Mouse (Mus musculus): ENCODE measurements at regions not wholly inside any gene's neighbourhood (a gene's known extent, or its start where the extent isn't known, plus 50 kb on each side); places are given as distances from the start of the nearest gene placed in this dataset.

GRCm38 (mm10) chr7:64058282-64058872 is 95.3 kb upstream of the Trpm1 start:
- no peak for DNase-seq

- peak in 1 of 2 experiments; percentile 22 for DNase-seq
Observed at GRCm38 (mm10) chr7:64057873-64058272, 95.8 kb upstream of the Trpm1 start.

DNA sequence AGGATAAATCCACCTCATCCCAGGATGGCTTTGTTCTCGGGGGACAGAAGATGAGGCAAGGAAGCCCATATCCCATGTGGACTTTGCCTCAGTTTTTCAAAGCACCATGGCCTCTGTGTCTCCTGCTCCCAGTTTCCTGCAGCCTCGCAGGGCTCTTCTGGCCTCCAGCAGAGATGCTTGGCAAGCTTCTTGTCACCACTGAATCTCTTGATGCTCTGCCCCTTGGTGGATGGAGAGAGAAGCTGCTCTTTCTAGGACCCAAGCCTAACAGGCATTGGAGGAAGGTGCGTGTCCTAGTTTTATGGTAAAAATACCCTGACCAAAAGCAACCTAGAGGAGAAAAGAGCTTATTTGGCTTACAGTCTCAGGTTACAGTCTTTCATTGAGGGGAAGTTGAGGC is 97.1 kb upstream of the Trpm1 start:
- DNase-seq = no peak

DNA sequence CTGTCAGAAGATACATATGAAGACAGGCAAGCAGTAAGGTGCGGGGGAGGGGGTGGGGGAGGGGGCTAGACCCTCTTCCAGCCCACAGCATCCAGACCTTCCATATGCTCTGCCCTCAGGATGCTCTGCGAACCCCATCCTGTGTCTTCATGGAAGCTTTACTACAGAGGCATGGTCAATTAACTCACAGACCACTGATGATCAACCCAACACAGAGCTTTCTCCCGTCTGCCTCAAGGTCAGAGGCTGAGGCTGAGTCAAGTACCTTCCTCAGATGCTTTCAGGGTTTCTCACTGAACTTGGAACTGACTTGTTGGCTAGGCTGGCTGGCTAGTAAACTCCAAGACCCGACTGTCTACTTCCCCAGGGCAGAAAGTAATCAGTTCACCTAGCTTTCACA is 98.6 kb upstream of the Trpm1 start:
- DNase-seq = no peak

GRCm38 (mm10) chr7:64053766-64054165 is 99.9 kb upstream of the Trpm1 start:
- no peak for DNase-seq

DNA sequence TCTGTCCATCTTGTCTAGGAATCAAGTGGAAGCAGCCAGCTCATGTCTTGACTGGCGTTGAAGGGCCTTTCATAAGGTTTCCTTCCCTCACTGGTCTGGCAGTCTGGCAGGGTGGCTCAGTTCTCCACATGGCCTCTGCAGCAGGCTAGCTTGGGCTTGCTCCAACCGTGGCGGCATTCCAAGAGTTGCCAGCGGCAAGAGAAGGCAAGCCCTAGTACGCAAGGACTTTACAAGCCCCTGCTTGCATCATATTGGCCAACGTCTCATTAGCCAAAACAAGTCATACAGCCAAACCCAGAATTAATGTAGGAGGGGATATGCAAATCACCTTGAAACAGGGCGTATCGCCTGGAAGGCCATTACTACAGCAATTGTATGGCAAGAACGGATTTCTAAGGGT is 101.2 kb upstream of the Trpm1 start:
- peak; percentile 68 to 84 for DNase-seq

- DNase-seq = no peak
Observed at GRCm38 (mm10) chr7:64050826-64051401, 102.7 kb upstream of the Trpm1 start.

GRCm38 (mm10) chr7:64050246-64050645 is 103.4 kb upstream of the Trpm1 start:
- DNase-seq = peak; percentile 72 to 77

GRCm38 (mm10) chr7:64049183-64049965 is 104.3 kb upstream of the Trpm1 start:
- no peak for DNase-seq

DNA sequence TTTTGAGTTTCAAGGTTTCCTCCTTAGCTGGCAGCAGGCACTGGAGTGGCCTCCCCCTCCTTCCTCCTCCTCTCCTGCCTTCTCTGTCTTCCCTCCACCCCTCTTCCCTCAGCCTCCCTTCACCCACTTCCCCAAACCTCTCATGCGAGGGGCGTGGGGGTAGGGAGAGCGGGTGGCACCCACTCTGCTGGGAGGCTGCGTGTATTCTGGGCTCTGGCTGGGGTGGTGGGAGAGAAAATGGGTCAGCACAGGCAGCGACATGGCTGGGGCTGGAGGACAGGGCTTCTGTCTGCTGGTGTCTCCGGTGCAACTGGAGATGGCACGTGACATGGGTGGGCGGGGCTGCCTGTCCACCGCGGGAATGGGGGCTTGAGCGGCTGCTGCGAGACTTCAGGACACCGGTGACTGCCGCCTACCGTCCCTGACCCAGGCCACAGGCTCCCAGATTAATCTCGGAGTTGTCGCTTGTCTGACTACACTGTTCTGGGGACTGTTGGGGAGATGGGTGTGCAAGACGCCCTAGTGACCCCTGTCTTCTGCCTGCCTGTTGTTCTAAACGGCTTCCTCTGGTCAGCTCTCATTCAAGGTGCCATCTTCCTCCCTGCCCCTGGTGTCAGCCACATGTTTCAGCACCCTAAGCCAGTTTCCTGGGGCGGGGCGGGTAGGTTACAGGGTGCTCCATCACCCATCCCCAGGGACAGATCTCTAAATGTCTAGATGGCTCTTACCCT is 105.0 kb upstream of the Trpm1 start:
- peak; percentile 76 to 86 for DNase-seq

DNA sequence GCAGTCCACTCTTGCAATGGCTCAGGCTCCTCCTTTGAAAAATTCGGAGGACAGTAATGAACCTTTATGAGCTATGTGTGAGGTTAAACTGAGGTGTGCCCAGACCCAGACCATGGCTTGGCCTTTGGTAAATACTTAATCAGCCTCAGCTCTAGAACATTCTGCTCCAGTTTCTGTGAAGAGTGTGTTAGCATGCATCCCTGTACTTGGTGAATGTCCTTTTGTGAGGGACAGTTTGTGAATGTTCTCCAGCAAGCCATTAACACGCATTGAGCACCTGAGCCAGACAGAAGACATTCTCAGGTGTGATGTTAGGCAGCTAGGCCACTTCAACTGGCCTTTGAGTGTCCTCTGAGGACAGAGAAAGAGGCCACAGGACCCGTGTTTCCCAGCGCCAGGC is 105.8 kb upstream of the Trpm1 start:
- DNase-seq = no peak

GRCm38 (mm10) chr7:64045292-64045691 is 106.6 kb upstream of the Klf13 start:
- DNase-seq = no peak

GRCm38 (mm10) chr7:64042978-64043377 is 104.3 kb upstream of the Klf13 start:
- no peak for DNase-seq

GRCm38 (mm10) chr7:64041303-64041702 is 102.6 kb upstream of the Klf13 start:
- DNase-seq = no peak

- DNase-seq = no peak
Observed at GRCm38 (mm10) chr7:64040026-64040737, 101.5 kb upstream of the Klf13 start.

GRCm38 (mm10) chr7:64037701-64038231 is 99.1 kb upstream of the Klf13 start:
- DNase-seq = no peak

DNA sequence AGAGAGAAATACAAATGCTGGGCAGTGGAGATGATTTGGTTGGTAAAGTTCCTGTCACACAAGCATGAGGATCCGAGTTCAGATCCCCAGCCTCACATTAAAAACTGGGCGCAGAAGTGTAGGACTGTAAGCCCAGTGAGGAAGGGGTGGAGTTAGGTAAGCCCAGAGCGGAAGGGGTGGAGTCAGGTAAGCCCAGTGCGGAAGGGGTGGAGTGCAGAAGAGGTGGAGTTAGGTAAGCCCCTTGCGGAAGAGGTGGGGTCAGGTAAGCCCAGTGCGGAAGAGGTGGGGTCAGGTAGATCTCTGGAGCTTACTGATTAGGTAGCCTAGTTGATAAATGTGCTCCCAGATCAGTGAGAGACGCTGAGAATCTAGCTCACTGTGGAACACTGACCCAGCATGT is 97.4 kb upstream of the Klf13 start:
- DNase-seq = no peak

DNA sequence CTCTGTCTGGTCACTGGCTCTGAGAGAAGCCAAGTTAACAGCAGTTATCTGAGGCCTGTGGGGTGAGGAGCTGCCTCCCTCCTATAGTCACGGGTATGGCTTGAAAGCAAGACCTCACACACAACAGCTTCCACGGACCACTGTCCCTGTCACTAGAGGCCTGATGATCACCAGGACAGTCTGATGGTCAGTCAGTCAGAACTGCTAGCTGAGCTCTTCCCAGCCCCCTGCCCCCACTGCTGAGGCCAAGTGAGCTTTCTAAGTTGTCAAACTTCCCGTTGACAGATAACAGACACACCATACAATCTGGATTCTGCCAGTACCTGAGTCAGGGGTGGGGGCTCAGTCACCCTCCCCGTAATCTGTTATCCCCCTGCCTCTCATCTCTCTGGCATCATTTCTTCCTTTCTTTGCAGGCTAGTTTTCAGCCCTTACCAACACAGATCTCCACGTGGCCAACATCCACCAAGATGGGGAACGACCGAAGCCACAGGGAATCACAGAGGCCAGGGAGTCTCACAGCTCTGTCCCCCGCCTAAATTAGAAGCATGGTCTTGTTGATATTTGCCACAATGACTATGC is 96.4 kb upstream of the Klf13 start:
- DNase-seq = no peak

- no peak for DNase-seq
Observed at GRCm38 (mm10) chr7:64034493-64034892, 95.8 kb upstream of the Klf13 start.

DNA sequence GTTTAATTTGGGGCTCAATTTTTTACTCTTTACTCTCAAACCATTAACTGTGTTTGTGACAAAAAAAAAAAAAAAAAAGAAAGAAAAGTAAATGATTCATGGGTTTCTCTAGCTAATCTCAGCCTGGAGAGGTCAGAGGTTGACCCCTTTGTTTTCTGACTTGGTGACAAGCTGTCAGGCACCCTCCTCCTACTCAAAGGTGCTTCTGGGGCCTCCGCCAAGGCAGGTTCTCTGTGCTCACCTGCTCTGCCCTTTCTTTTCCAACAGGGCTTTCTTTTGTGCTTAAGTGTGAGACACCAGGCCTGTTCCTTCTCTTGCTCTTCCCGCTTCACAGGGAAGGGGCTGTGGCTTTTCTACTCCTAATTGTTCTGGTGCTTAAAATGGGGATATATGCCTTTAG is 94.7 kb upstream of the Klf13 start:
- DNase-seq = no peak

- DNase-seq = no peak
Observed at GRCm38 (mm10) chr7:64032921-64033354, 94.2 kb upstream of the Klf13 start.

DNA sequence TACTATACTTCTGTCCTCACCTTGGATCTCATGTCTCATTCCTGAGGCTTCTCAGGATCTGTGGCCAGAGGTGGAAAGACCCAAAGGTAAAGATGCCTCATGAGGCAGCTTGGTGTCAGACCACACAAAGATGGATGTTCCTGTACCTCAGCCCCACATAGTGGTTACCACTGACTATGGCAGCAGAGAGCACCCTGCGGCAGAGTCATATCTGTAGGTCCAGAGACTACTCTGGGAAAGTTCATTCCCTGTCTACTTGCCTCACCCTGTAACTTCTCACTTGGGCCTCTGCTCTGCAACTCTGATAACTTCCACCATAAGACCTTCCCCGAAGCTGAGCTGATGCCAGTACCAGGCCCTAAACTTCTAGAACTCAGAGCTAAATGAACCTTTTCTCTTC is 91.9 kb upstream of the Klf13 start:
- no peak for DNase-seq

Measured in adrenal gland, postnatal 36 days (tissue).